Mouse (Mus musculus) gastrocnemius, postnatal 4 days (tissue): Measurements from ENCODE around the gene Mknk1. TPM values are rescaled to one million over a fixed set of nuclear protein-coding genes. Genes with fewer than 3 reads are reported as not detected.

Experiments
- DNase-seq, 2 experiments: peaks; one replicate each; pipeline ENCODE4 v3.0.0; 2021 to 2022; ENCODE audit warnings: low spot score in 2 of 2, mixed read lengths in 2 of 2
- long read RNA-seq, 2 experiments: library from polyadenylated mRNA; stranded (forward); transcript quantifications; one replicate each; pipeline ENCODE4 v2.0.0; 2021
- total RNA-seq, 2 experiments: library from RNA; stranded (reverse); gene quantifications; 2 replicates each; pipeline ENCODE4 v1.2.3; 2021

Mknk1 gene
- total RNA-seq, result 10 to 100 TPM; 45.8 to 47.8 TPM
- long read RNA-seq, experiment 1, transcript Mknk1-201 (13 exons, 2,543 nt), result major isoform, 6 of 39 reads
- long read RNA-seq, experiment 1, partial matches to known transcripts, result 6 of 39 reads
- long read RNA-seq, experiment 1, other reads (novel, unspliced or antisense), result 27 of 39 reads
- long read RNA-seq, experiment 2, transcript Mknk1-201 (13 exons, 2,543 nt), result major isoform, 6 of 46 reads
- long read RNA-seq, experiment 2, partial matches to known transcripts, result 2 of 46 reads
- long read RNA-seq, experiment 2, other reads (novel, unspliced or antisense), result 37 of 46 reads

- DNase-seq, result peak; percentile 85 to 91
Observed at GRCm38 (mm10) chr4:115838696-115839641, at the start of gene Mknk1. TSS of gene Mknk1 (plus strand) at chr4:115839198.

- DNase-seq, result no peak
Observed at GRCm38 (mm10) chr4:115790864-115791263, 48.1 kb upstream of the Mknk1 start.

DNA sequence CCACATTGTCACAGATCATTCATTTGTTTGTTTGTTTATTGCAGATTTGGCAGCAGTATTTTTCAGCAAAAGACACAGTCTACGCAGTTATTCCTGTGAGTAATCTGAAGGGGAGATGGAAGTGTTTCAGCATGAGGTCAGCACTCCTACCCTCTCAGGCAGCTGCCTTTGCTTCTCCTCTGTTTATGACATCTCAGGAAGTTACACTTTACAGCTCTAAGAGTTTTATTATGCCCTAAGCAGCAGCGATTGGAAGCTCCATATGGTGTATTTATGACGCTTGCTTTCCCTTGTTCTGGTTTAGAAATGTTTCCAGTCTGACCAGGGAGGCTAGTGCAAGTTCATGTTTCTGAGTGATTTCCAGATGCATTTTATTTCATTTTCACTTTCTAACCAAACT, 43.6 kb upstream of the Mknk1 start:
- no peak for DNase-seq

GRCm38 (mm10) chr4:115799981-115800380, 39.0 kb upstream of the Mknk1 start:
- DNase-seq, result no peak

GRCm38 (mm10) chr4:115812326-115812725, 26.7 kb upstream of the Mknk1 start:
- no peak for DNase-seq

DNA sequence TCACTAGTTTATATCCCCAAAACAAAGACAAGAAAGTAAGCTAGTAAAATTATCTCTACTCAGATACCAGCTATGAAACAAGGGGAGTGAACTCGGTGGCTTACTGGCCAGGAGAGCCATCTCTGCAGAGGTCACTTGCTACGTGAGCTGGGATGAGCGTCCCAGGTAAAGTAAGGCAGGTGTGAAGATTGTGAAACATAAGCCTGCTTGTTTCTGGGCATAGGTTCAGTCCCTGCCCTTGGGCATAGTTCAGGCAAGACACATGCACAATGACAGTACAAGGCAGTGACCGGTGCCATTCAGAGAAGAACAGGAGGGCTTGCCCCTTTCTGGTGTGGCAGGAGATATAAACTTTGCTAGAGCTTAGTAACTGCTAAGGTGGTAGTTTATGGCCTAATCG, 23.4 kb upstream of the Mknk1 start:
- no peak for DNase-seq

DNA sequence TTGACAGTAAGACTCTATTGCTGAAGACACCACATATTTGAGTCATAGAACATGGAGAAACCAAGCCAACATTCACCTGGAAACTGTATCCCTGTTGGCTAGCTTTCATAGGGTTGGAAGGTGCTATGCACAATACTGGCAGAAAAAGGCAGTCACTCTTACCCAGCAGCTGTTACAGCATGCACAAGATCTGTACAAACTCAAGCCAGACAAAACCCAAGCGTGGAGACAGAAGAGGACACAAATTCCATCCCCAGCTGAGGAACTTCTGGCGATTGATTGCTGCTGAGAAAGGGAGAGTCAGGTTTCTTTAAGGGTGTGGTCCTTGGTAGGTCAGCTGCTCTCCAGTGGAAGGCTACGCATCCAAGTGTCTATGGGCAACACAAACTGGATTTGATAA, 18.8 kb upstream of the Mknk1 start:
- no peak for DNase-seq

DNA sequence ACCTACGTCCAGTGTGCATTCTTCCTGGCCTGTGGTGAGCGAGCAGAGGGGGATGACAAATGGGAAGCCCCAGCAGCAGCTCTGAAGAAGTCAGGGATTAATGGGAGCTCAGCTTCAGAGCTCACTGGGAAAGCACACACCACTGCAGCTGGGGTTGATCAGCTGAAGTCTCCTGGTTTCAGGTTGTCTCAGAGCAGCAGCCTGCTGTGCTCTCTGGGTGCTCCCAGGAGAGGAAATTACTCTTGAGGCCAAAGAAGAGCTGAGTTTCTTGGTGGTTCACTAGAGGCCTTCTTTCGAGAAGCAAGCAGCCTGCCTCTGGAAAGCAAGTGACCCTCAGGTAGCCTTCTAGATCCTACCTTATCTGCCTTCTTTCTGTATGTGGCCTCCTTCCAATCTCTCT, 18.1 kb upstream of the Mknk1 start:
- no peak for DNase-seq

- no peak for DNase-seq
Observed at GRCm38 (mm10) chr4:115821431-115821830, 17.6 kb upstream of the Mknk1 start.

GRCm38 (mm10) chr4:115821928-115822327, 17.1 kb upstream of the Mknk1 start:
- DNase-seq, result no peak

- no peak for DNase-seq
Observed at GRCm38 (mm10) chr4:115824178-115824577, 14.8 kb upstream of the Mknk1 start.

DNA sequence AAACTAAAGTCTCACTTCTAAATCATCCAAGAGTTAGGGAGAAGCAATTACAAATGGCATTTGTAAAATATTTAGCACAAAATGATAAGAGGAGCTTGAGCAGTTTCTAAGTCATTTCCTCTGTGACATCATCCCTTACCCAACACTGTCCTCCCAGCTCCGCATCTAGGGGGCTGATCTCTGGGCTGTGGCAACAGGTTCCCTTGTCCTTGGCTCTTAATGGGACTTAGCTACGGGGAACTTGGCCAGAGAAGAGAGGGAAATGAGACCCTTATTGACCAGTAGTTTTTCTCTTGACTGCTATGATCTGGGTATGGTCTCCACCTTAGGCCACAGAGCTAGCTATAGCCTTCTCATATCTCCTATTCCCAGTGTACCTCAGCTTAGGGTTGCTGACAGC, 13.7 kb upstream of the Mknk1 start:
- DNase-seq, result no peak

DNA sequence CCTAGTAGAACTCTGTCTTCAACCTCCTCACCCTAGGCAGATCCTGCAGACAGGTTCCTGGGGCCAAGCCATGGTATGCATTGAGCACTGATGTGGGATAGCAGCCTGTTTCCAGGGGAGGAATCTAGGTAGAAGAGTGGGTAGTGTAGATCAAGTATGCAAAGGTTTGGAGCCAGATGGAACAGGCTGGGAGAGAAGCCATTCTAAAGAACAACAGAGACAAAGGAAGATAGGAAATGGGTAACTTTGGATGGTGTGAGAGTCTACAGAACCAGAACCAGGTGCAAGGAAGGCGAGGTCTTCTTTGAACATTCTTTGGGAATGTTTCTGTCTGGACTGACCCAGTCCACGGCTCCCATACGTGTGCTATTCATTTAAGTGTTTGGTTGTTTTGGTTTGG, 11.9 kb upstream of the Mknk1 start:
- no peak for DNase-seq

- no peak for DNase-seq
Observed at GRCm38 (mm10) chr4:115827535-115827887, 11.5 kb upstream of the Mknk1 start.

DNA sequence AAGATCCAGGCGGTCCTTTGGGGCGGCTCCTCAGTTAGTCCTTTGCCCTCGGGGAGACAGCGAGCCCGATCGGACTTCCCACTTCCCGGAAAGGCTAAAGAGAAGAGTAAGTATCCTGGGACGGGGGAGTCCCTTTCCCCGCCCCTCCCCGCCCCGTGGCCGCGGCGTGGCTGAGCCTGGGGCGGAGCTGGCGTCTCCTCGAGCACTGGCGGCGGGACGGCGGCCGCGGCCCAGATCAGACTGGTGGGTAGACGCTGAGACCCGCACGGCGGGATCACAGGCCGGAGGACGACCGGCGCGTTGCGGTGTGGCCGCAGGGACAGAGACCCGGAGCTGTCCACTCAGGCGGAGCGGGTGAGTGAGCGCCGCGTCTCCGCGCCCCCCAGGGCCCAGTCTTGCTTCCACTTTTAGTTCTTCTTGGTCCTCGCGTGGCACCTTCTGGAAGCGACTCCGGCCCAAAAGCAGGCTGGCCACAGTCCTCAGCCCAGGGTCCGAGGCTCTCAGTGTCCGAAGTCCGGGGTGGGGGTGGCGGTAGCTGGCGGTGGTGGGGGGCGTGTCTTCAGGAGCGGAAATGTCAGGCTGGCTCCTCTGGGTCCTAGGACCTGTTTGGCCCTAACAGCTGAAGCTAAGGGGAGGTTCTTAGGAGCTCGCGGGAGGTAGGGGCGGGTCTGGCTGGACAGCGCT, 11.0 kb upstream of the Mknk1 start, which contains the start of gene Mob3c:
TSS of gene Mob3c (plus strand) at position 205 of the 684 bp plus-strand sequence.
- DNase-seq, result peak; percentile 63 to 82

DNA sequence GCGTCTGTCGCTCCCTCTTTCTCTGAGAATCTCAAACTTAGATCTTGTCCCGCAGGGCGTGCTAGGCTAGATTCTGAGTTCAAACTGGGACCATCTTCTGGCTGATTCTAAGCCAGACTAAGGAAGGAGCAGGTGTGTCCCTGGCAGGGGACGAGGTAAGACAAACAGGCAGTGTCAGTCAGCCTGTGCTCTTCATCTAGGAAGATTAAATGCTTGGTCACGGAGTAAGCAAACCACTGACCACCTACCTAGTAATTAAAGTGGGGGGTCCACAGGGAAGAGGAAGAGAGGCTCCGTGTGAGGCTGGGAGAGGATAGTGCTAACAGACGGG, 10.5 kb upstream of the Mknk1 start:
- DNase-seq, result no peak

- DNase-seq, result no peak
Observed at GRCm38 (mm10) chr4:115830491-115830890, 8.5 kb upstream of the Mknk1 start.

DNA sequence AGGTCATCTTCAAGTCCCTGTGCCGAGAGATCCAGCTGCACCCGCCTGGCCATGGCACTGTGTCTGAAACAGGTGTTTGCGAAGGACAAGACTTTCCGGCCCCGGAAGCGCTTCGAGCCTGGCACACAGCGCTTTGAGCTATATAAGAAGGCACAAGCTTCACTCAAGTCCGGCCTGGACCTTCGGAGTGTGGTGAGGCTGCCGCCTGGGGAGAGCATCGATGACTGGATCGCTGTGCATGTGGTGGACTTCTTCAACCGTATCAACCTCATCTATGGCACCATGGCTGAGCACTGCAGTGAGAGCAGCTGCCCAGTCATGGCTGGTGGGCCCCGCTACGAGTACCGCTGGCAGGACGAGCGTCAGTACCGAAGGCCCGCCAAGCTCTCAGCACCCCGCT, 7.8 kb upstream of the Mknk1 start:
- DNase-seq, result no peak

DNA sequence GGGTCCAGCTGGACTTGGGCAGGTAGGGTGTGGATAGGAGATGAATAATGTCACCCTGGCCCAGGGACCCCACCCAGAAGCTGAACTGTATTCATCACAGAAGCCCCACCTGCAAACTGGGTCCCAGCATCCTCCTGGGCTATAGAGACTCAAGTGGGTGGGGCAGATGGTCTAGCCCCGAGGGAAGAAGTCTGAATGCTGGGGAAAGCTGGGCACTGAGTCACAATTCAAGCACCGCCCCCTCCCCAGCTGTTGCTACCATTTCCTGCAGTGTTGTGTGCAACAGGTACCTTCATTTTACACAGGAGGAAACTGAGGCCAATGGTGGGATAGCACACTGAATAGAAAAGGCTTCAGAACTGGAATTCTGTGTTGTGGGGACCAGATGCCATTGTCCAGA, 7.0 kb upstream of the Mknk1 start:
- no peak for DNase-seq

DNA sequence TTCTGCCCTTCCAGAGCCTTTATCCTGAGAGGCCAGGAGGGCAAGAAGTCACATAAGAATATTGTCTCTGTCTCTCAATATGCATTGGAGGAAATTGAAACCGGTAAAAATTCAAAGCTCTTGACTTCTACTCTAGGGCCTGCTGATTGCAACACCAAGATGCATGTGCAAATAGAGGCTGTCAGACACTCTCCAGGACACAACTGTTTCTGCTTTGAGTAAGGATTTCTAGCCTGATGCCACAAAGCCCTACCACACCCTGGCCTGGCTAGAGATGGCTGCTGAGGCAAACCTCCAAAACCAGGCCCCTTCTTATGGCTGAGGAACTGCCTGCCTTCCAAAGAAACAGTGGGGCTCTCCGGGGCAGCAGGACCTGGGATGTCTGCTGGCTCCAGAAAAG, 3.4 kb upstream of the Mknk1 start:
- DNase-seq, result no peak

GRCm38 (mm10) chr4:115838196-115838595, 802 bp upstream of the Mknk1 start:
- DNase-seq, result no peak

- no peak for DNase-seq
Observed at GRCm38 (mm10) chr4:115839956-115840355, 958 bp downstream of the Mknk1 start.
